Mouse (Mus musculus) hindbrain, embryonic 15.5 days (tissue): ENCODE data around the gene Styx. TPM values are rescaled to one million over a fixed set of nuclear protein-coding genes. Genes with fewer than 3 reads are reported as not detected.
A peak's percentile ranks its signal among the peaks of the same experiment; 100 is the strongest.

Experiments
- ATAC-seq: fragments of 200-750 bp; cut with Nextera tagmentation; 2 replicates; pipeline ENCODE4 v1.8.0; 2017; ENCODE audit warnings: low read depth, moderate number of reproducible peaks, moderate TSS enrichment; ENCODE audit not compliant: low FRiP score
- H3K27ac ChIP-seq: fragments of 300-500 bp; sonication (generic); replicated peaks from 2 replicates; pipeline ENCODE4 v1.5.1; 2015; ENCODE audit warnings: mild to moderate bottlenecking, inconsistent platforms
- H3K27me3 ChIP-seq: fragments of 300-500 bp; sonication (generic); 2 replicates; pipeline ENCODE4 v1.6.1; 2015; ENCODE audit warnings: control low read depth, inconsistent platforms
- H3K36me3 ChIP-seq: fragments of 300-500 bp; sonication (generic); 2 replicates; pipeline ENCODE4 v1.6.1; 2015; ENCODE audit warnings: control low read depth, inconsistent platforms
- H3K4me1 ChIP-seq: fragments of 300-500 bp; sonication (generic); replicated peaks from 2 replicates; pipeline ENCODE4 v1.6.1; 2015; ENCODE audit warnings: control low read depth, inconsistent platforms
- H3K4me2 ChIP-seq: fragments of 300-500 bp; sonication (generic); 2 replicates; pipeline ENCODE4 v1.6.1; 2015; ENCODE audit warnings: moderate library complexity, mild to moderate bottlenecking, inconsistent platforms
- H3K4me3 ChIP-seq: fragments of 300-500 bp; sonication (generic); 2 replicates; pipeline ENCODE4 v1.5.1; 2015; ENCODE audit warnings: mild to moderate bottlenecking, inconsistent platforms
- H3K9ac ChIP-seq: fragments of 300-500 bp; sonication (generic); 2 replicates; pipeline ENCODE4 v1.6.1; 2015; ENCODE audit warnings: inconsistent platforms
- H3K9me3 ChIP-seq: fragments of 300-500 bp; sonication (generic); 2 replicates; pipeline ENCODE4 v1.6.1; 2016; ENCODE audit warnings: control low read depth, inconsistent platforms
- WGBS: fragments of 180-500 bp; shearing (Covaris S2); methylation state at CpG from one replicate; pipeline ENCODE4 v1.1.7; 2015; 5-methylcytosine and 5-hydroxymethylcytosine counted together
- polyA plus RNA-seq: library from polyadenylated mRNA; unstranded; fragments of >200 nt; fragmentation: Nextera tagmentation; extraction: Ambion mirVana; gene quantifications from 2 replicates; pipeline ENCODE4 v1.2.1, GENCODE M21; 2015

Gene Styx
- 66.2 and 66.5 TPM in 2 replicates for polyA plus RNA-seq

GRCm38 (mm10) chr14:45350931-45351859, at the start of gene Styx:
Gene Styx, plus strand, starts transcription at chr14:45351093.
- peak within 1 kb of the TSS; percentile 74 for H3K4me2 ChIP-seq
- peak within 1 kb of the TSS; percentile 88 for H3K4me3 ChIP-seq
- peak within 1 kb of the TSS; percentile 72 for H3K9ac ChIP-seq
- H3K27me3 ChIP-seq, result no peaks in the 10 kb centered on the region
- H3K4me1 ChIP-seq, result peaks cover 16% of the 10 kb centered on the region
- H3K27ac ChIP-seq, result peak within 1 kb of the TSS; percentile 79
- H3K9me3 ChIP-seq, result no peaks in the 10 kb centered on the region
- peak; percentile 99 for ATAC-seq
- H3K36me3 ChIP-seq, result peaks cover 19% of the 10 kb centered on the region
- WGBS, result under 1% methylated on average over 51 of the region's 93 CpGs

GRCm38 (mm10) chr14:45303939-45304338, 47.0 kb upstream of the Styx start:
- no peak for ATAC-seq
- H3K36me3 ChIP-seq, result peaks cover 37% of the 10 kb centered on the region

GRCm38 (mm10) chr14:45304389-45304788, 46.5 kb upstream of the Styx start:
- no peak overlapping the region for H3K9ac ChIP-seq
- WGBS, result 60% methylated on average over 4 of the region's 4 CpGs

More at GRCm38 (mm10) chr14:45303939-45304338, 47.0 kb upstream of the Styx start:
- Histone ChIP-seq H3K4me2 (no peak overlapping the region), H3K27me3 (no peaks in the 10 kb centered on the region), H3K4me3 (no peak overlapping the region), H3K9me3 (no peaks in the 10 kb centered on the region), H3K9ac (no peak overlapping the region), H3K4me1 (no peaks in the 10 kb centered on the region), H3K27ac (no peak overlapping the region)
- WGBS, result 36% methylated on average over 4 of the region's 4 CpGs

GRCm38 (mm10) chr14:45305852-45306251, 45.0 kb upstream of the Styx start:
- H3K9me3 ChIP-seq, result no peaks in the 10 kb centered on the region
- H3K4me1 ChIP-seq, result no peaks in the 10 kb centered on the region
- H3K9ac ChIP-seq, result no peak overlapping the region
- 96% methylated on average over 5 of the region's 5 CpGs for WGBS
- no peaks in the 10 kb centered on the region for H3K27me3 ChIP-seq
- H3K4me2 ChIP-seq, result no peak overlapping the region
- no peak overlapping the region for H3K4me3 ChIP-seq
- ATAC-seq, result no peak
- H3K27ac ChIP-seq, result no peak overlapping the region
- H3K36me3 ChIP-seq, result peaks cover 21% of the 10 kb centered on the region

More at GRCm38 (mm10) chr14:45304389-45304788, 46.5 kb upstream of the Styx start:
- Histone ChIP-seq H3K36me3 (peaks cover 32% of the 10 kb centered on the region), H3K27ac (no peak overlapping the region), H3K4me3 (no peak overlapping the region), H3K4me2 (no peak overlapping the region), H3K4me1 (no peaks in the 10 kb centered on the region), H3K9me3 (no peaks in the 10 kb centered on the region), H3K27me3 (no peaks in the 10 kb centered on the region)
- no peak for ATAC-seq

GRCm38 (mm10) chr14:45307630-45308328, 43.1 kb upstream of the Styx start:
- H3K27me3 ChIP-seq, result no peaks in the 10 kb centered on the region
- H3K4me2 ChIP-seq, result no peak overlapping the region
- ATAC-seq, result no peak
- H3K4me3 ChIP-seq, result no peak overlapping the region
- no peaks in the 10 kb centered on the region for H3K9me3 ChIP-seq
- peaks cover 7% of the 10 kb centered on the region; the same call in 1 of the 2 replicates for H3K36me3 ChIP-seq
- no peak overlapping the region for H3K27ac ChIP-seq
- H3K4me1 ChIP-seq, result no peaks in the 10 kb centered on the region
- no peak overlapping the region for H3K9ac ChIP-seq
- WGBS, result 94% methylated on average over 8 of the region's 8 CpGs

- no peak overlapping the region for H3K27ac ChIP-seq
- no peaks in the 10 kb centered on the region for H3K27me3 ChIP-seq
- H3K4me2 ChIP-seq, result no peak overlapping the region
- no peak for ATAC-seq
- 0 out of 2 replicates have a peak, but pooled peaks cover 7% of the 10 kb centered on the region for H3K36me3 ChIP-seq
- H3K9ac ChIP-seq, result no peak overlapping the region
- no peaks in the 10 kb centered on the region for H3K9me3 ChIP-seq
- H3K4me1 ChIP-seq, result no peaks in the 10 kb centered on the region
- H3K4me3 ChIP-seq, result no peak overlapping the region
- WGBS, result 88% methylated on average over 13 of the region's 13 CpGs
Measured at GRCm38 (mm10) chr14:45309646-45310045, 41.2 kb upstream of the Styx start.

GRCm38 (mm10) chr14:45310101-45310500, 40.8 kb upstream of the Styx start:
- H3K9ac ChIP-seq, result no peak overlapping the region
- no peak for ATAC-seq

GRCm38 (mm10) chr14:45316927-45317326, 34.0 kb upstream of the Styx start:
- no peaks in the 10 kb centered on the region for H3K27me3 ChIP-seq
- H3K4me3 ChIP-seq, result peak overlapping the region; percentile 81
- H3K4me2 ChIP-seq, result peak overlapping the region; percentile 70
- no peaks in the 10 kb centered on the region for H3K9me3 ChIP-seq
- H3K27ac ChIP-seq, result no peak overlapping the region
- 79% methylated on average over 5 of the region's 5 CpGs for WGBS
- no peaks in the 10 kb centered on the region for H3K36me3 ChIP-seq
- peaks cover 27% of the 10 kb centered on the region for H3K4me1 ChIP-seq
- no peak for ATAC-seq
- H3K9ac ChIP-seq, result peak overlapping the region; percentile 95

More at GRCm38 (mm10) chr14:45310101-45310500, 40.8 kb upstream of the Styx start:
- 0 out of 2 replicates have a peak, but pooled peaks cover 3% of the 10 kb centered on the region for H3K36me3 ChIP-seq
- H3K9me3 ChIP-seq, result no peaks in the 10 kb centered on the region
- H3K4me2 ChIP-seq, result no peak overlapping the region
- no peak overlapping the region for H3K27ac ChIP-seq
- no peaks in the 10 kb centered on the region for H3K4me1 ChIP-seq
- WGBS, result 90% methylated on average over 14 of the region's 14 CpGs
- H3K27me3 ChIP-seq, result no peaks in the 10 kb centered on the region
- H3K4me3 ChIP-seq, result no peak overlapping the region

GRCm38 (mm10) chr14:45317921-45318411, 32.9 kb upstream of the Styx start:
- H3K4me1 ChIP-seq, result peaks cover 27% of the 10 kb centered on the region
- no peak for ATAC-seq
- H3K4me3 ChIP-seq, result peak overlapping the region; percentile 81
- no peaks in the 10 kb centered on the region for H3K36me3 ChIP-seq
- H3K27me3 ChIP-seq, result no peaks in the 10 kb centered on the region
- peak overlapping the region; percentile 97 for H3K27ac ChIP-seq
- H3K4me2 ChIP-seq, result peak overlapping the region; percentile 70
- peak overlapping the region; percentile 95 for H3K9ac ChIP-seq
- under 1% methylated on average over 37 of the region's 38 CpGs for WGBS
- H3K9me3 ChIP-seq, result no peaks in the 10 kb centered on the region

- no peaks in the 10 kb centered on the region for H3K9me3 ChIP-seq
- ATAC-seq, result peak; percentile 97
- peak within 1 kb of the TSS; percentile 81 for H3K4me3 ChIP-seq
- WGBS, result 2% methylated on average over 40 of the region's 74 CpGs
- H3K4me1 ChIP-seq, result peaks cover 27% of the 10 kb centered on the region
- peak within 1 kb of the TSS; percentile 95 for H3K9ac ChIP-seq
- no peaks in the 10 kb centered on the region for H3K27me3 ChIP-seq
- peak within 1 kb of the TSS; percentile 70 for H3K4me2 ChIP-seq
- H3K27ac ChIP-seq, result peak within 1 kb of the TSS; percentile 97
- H3K36me3 ChIP-seq, result no peaks in the 10 kb centered on the region
Measured at GRCm38 (mm10) chr14:45318426-45319236, 32.3 kb upstream of the Styx start, which contains the start of gene Ero1l. Gene Ero1l, minus strand, starts transcription at chr14:45318771.

GRCm38 (mm10) chr14:45319237-45319610, 31.7 kb upstream of the Styx start:
- H3K4me2 ChIP-seq, result peak overlapping the region; percentile 70
- 63% methylated on average over 3 of the region's 3 CpGs for WGBS
- H3K27ac ChIP-seq, result peak overlapping the region; percentile 97
- no peak for ATAC-seq
- no peaks in the 10 kb centered on the region for H3K36me3 ChIP-seq
- H3K27me3 ChIP-seq, result no peaks in the 10 kb centered on the region
- peaks cover 27% of the 10 kb centered on the region for H3K4me1 ChIP-seq
- H3K9me3 ChIP-seq, result no peaks in the 10 kb centered on the region
- peak overlapping the region; percentile 81; the same call in 1 of the 2 replicates for H3K4me3 ChIP-seq
- no peak overlapping the region for H3K9ac ChIP-seq
